Mouse (Mus musculus) cerebellum, adult 8-10 months (tissue): ENCODE data around the gene Pnp.
"Not testable (repeated sequence)": the region's sequence is repeated elsewhere in the genome, so short reads cannot be mapped to it uniquely, and the experiment has no call there.

Experiments
- DNase-seq: peaks from one replicate; pipeline ENCODE4 v3.0.0; 2022

Gene Pnp

DNA sequence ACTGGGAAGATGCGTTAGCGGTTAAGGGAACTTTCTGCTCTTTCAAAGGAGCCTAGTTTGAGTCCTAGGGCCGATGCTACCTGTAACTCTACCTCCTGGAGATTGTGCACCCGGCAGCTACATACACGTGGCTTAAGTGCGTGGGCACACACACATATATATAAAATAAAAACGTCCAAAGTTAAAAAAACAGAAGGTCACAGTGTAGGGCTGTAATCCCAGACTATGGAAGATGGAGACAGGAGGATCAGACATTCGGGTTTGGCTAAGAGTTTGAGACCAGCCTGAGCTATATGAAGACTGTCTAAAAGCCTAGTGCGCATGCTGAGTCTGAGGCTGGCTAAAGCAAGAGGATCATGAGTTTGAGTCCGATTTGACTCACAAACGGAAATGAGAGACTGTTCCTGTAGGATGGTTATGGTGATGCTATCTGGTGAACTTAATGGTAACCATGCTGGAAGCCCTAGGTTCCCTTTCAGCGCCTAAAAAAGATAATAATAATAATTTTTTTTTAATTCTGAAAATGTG lies 675 bp downstream of the Pnp start:
- DNase-seq = no peak

DNA sequence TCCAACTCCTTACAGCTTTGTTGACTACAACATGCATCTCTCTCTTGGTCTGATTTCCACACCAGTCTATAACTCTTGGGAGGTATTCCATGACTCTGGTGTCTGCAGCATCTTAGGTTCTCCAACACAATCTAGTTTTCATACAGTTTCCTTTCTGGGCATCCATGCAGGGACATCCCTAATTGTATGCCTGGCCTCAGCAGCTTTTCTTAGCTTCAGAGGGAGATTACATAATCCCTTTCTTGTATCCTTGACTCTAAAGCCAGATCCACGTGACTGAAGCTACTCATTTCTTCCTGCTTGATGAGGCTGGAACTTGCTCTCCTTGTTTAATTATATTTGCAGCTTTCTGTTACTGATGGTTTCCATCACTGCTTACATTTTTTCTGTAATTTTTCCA lies 5.8 kb downstream of the Pnp start:
- no peak for DNase-seq

DNA sequence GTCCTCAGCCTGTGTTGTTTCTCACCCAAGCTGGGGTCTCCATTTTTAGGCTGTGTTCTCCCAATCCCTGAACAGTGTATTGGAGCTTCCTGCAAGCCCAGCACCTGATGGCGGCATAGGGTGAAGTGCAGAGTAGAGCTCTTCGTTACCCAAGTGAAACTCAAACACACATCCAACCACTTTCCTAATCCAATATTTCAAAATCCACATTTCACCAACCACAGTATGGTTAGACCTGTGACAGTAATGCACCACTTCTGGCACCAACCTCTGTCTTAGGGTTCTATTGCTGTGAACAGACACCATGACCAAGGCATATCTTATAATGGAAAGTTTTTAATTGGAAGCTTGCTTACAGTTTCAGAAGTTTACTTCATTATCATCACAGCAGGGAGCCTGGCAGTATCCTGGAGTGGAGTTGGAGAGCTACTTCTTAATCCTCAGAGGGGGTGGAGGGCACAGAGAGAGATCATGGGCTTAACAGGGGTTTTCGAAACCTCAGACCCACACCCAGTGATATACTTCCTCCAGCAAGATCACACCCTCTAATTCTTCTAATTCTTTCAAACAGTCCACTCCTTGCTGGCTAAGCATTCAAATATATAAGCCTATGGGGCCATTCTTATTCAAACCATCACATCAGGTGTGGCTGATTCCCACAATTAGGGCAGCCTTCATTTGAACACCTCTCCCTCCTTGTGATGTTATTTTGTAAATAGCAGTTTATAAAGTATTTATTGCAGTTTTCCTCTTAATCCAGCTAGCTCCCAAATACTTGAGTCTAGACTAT lies 7.4 kb downstream of the Pnp start:
- no peak for DNase-seq

DNA sequence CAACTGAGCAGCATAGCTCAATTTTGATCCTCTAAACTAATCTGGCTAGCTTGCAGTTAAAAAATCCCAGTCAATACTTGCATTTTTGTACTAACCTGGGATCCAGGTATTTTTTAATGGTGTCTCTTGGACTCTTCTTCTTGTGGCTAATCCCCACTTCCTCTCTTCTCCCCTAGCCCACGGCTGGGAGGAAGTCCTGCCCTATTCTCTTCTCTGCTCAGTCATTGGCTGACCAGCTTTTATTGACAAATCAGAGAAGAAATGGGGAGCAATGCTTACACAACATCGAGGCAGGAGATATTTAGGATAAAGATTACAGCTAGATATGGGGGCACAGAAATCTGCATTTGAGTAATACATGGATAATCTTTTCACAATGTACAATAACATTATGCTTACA lies 8.1 kb downstream of the Pnp start:
- DNase-seq = no peak

DNA sequence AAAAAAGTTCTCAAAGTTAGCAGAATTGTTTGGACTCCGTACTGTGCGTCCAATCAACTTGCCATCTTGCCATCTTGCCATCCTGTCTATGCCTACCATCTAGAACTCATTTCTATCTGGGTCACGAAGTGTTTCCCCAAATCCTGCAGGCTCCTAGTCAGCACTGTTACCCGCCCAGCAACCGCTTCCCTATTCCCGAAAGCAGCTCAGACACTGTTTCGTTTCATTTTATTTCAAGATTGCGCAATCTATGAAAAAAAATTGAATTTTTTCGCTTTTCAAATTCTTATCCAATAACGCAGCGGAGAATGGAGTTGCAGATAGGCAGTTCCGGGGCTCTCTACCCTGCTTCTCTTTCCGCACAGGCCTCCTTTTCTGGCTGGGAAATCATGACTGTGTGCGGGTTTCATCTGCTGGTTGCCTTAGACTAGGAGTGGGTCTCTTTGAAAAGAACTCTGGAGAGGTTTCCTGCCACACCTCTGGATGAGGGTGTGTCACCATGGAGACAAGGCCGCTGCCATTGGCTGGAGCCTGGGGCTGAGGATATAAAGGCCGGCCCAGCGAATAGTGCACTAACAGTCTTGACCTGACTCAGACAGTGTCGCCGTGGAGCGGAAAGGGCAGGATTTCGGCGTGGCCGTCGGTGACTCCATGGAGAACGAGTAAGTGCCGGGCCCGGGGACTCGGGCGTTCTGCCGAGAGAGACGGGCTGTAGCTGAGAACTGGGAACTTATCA lies 13.2 kb downstream of the Pnp start, which contains the start of gene Gm49342:
Gene Gm49342 (plus strand): TSS at position 586 of the 736 bp plus-strand sequence.
- peak; percentile 93 for DNase-seq

DNA sequence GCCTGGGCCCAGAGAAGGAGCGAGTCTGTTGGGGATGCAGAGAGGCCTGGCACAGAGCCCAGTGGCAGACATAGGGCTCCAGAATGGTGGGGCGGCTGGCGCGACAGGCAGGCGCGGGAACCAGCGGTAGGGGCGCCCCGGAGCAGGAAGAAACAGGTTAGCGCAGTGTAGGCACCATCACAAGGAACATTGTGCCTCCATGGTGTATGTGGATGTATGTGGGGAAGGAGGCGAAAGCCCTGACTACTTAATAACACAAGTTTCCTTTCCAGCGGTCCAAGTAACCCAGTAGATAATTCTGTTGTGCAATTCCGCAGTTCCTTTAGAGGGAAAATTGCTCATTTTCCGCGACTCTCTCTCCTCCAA lies 13.8 kb downstream of the Pnp start:
- not testable (repeated sequence) for DNase-seq

DNA sequence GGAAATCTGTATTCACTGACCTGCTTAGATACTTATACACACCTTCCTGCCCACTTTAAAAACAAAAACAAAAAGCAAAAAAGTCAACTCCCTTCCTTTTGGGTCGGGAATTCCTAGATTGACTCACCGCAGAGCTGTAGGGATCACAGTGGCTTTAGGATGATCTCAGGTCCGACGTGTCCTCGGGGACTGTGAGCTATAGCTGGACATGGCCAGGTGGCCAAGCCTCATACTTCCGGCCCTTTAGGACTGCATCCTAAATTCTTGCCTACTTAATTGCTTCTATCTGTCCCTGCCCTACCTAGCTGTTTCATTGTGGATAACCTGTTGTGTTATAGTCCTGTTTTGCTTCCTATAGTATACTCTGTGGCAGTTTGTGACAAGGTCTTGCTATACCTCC lies 14.2 kb downstream of the Pnp start:
- DNase-seq = not testable (repeated sequence)

DNA sequence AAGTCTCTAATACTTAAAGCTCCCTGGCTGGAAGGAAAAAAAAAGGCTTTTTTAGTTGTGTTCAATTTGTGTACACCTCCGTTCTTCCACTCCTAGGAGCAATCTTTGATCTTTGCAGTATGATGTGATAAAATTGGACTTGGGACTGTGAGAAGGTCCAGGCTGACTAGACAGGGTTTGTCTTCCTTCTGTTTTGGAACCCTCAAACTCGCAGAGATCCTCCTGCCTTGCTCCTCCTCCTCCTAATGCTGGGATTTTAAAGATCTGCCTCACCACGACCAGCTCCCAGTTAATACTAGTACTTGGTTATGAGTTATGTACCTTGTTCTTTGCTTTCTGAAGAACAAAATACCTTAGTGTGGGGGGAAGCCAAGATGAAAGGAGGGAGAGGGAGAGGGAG lies 14.6 kb downstream of the Pnp start:
- DNase-seq = not testable (repeated sequence)

DNA sequence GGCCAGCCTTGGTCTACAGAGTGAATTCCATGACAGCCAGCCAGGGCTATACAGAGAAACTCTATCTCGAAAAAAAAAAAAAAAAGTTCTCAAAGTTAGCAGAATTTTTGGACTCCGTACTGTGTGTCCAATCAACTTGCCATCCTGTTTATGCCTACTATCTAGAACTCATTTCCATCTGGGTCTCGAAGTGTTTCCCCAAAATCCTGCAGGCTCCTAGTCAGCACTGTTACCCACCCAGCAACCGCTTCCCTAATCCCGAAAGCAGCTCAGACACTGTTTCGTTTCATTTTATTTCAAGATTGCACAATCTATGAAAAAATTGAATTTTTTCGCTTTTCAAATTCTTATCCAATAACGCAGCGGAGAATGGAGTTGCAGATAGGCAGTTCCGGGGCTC lies 24.6 kb downstream of the Pnp start:
- DNase-seq = no peak

DNA sequence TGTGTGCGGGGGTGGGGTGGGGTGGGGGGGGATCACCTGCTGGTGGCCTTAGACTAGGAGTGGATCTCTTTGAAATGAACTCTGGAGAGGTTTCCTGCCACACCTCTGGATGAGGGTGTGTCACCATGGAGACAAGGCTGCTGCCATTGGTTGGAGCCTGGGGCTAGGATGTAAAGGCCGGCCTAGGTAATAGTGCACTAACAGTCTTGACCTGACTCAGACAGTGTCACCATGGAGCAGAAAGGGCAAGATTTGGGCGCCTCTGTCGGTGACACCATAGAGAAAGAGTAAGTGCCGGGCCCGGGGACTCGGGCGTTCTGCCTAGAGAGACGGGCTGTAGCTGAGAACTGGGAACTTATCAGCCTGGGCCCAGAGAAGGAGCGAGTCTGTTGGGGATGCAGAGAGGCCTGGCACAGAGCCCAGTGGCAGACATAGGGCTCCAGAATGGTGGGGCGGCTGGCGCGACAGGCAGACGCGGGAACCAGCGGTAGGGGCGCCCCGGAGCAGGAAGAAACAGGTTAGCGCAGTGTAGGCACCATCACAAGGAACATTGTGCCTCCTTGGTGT lies 25.1 kb downstream of the Pnp start, which contains the start of gene Pnp2:
Gene Pnp2 (plus strand): TSS at position 51 of the 567 bp plus-strand sequence.
- peak; percentile 51 for DNase-seq

DNA sequence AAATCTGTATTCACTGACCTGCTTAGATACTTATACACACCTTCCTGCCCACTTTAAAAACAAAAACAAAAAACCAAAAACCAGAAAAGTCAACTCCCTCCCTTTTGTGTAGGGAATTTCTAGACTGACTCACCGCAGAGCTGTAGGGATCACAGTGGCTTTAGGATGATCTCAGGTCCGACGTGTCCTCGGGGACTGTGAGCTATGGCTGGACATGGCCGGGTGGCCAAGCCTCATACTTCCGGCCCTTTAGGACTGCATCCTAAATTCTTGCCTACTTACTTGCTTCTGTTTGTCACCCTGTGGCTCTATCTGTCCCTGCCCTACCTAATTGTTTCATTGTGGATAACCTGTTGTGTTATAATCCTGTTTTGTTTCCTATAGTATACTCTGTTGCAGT lies 25.8 kb downstream of the Pnp start:
- DNase-seq = not testable (repeated sequence)

DNA sequence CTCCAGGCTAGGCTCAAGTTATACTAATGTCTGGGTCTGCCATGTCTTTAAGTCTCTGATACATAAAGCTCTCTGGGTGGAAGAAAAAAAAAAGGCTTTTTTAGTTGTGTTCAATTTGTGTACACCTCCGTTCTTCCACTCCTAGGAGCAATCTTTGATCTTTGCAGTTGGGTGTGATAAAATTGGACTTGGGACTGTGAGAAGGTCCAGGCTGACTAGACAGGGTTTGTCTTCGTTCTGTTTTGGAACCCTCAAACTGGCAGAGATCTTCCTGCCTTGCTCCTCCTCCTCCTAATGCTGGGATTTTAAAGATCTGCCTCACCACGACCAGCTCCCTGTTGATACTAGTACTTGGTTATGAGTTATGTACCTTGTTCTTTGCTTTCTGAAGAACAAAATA lies 26.3 kb downstream of the Pnp start:
- DNase-seq = not testable (repeated sequence)

DNA sequence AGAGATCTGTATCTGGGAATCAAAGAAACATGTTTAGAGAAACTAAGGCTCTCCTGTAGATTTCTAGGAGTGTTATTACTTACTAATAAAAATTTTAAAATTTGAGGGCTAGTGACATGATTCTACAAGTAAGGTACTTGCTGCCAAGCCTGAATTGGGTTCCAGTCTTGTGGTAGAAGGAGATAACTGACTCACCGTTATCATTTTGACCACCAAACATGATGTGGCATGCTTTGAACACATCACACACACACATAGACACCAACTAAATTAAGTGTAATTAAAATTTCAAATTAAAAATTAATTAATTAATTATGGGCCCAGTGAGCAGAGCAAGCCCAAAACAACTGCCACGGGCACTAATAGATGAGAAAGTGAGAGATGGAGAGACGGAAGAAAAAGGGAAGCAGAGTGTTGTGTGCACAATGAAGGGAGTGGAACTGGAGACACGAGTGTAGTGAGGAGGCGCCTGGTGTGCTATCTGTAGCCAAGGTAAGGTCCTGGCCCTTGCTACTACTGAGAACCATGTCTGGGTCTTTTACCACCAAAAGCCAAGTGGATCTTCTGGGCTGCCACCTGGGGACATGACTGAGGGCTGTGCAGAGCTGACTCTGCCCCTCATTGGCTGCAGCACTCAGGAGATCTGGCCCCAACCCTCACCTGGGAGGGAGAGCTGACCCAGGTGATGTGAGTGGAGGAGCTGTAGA lies 27.6 kb downstream of the Pnp start:
- DNase-seq = not testable (repeated sequence)

DNA sequence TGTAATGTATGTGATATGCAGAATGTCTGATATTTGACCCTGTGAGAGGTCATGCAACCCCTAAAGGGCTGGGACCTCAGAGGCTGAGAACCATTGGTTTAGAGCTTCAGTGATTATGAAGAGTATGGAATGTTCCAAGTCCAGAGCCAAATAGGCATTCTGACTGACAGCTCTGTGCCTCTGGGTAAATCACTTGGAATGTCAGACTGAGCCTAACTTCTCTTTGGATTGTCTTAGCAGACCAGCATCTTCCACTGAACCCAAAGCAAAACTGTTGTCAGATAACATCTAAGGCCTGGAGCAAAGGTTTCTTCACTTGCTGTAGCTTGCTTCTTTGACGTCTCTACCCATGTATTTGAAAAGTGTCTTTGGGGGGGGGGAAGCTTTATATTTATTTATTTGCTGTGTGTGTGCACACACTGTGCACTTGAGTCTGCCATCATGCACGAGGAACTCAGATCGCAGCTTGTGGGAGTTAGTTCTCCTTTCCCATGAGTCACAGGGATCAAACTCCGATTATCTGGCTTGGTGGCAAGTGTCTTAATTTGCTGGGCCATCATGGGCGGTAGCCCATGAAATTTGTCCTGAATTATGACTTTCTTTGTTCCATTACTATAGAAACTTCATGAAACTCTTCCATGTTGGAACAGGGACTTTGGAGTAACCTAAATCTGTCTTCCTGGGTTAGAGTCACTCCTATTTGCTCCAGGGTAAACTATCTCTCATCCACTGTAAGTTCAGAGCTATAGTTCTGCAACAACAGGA lies 37.5 kb downstream of the Pnp start:
- no peak for DNase-seq

DNA sequence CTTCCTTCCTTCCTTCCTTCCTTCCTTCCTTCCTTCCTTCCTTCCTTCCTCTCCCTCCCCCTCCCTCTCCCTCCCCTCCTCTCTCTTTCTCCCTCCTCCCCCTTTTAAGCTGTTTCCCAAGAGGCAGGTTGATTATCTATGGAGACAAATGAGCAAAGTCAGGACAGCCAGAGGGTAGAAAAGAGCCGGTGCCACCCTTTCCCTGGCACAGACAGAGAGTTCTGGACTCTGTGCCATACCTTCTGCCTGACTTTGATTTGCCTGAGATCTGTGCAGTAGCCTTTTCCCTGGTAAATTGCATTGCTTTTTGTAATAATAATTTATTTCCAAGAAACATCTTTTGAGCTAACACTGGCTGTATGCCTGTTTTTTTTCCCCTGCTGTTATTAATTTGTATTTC lies 38.2 kb downstream of the Pnp start:
- DNase-seq = no peak

DNA sequence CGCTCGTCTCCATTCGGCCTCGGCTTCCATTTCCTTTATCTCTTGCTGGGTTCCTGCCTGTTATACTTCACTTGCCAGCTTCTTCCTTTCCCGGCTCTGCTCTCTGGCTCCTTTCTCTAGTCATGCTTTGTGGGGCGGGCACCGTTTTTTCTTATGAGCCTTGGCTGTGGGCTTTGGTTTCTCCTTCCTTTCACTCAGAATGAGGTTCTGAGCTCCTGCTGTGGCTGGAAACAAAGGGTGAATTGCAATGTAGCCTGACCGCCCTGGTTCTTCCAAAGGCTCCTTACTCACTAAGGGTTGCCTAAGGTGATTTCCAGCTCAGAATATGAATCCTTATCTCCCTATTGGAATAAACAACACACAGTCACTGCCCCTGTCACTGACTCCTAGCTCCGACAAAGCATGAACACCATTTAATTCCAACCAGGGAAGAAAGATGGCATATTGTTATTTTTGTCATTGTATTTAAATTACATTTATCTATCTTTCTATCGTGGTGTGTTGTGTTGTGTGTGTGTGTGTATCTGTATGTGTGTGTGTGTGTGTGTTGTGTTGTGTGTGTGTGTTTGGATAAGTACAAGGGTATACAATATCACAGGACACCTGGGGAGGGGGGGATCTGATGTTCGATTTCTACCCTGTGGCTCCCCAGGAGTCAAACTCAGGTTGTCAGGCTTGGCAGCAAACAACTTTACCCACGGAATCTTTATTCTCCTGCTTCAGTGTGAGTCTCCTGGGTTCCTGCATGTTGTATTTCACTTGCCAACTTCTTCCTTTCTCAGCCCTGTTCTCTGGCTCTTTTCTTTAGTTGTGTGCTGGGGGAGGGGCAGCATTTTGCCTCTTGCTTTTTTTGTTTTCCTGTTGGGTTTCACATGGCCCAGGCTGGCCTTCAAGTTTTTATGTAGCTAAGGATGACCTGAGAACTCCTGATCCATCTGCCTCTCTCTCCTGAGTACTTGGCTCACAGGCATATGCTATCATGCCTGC lies 39.0 kb downstream of the Pnp start:
- peak; percentile 22 for DNase-seq

DNA sequence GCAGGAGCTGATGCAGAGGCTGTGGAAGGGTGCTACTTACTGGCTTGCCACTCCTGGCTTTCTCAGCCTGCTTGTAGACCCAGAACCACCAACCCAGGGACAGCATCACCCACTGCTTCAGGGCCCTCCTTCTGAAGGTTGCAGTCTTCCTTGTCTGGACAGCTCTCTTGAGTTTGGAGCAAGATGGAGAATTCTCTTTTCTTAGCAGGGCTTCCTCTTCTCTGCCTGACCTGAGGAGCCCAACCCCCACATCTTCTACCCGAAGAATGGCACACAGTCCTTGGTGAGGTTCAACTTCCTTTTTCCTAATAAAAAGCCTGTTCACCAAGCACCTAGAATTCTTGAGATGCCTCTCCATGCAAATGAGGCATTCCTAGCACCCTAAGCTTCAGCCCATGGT lies 39.9 kb downstream of the Pnp start:
- no peak for DNase-seq

DNA sequence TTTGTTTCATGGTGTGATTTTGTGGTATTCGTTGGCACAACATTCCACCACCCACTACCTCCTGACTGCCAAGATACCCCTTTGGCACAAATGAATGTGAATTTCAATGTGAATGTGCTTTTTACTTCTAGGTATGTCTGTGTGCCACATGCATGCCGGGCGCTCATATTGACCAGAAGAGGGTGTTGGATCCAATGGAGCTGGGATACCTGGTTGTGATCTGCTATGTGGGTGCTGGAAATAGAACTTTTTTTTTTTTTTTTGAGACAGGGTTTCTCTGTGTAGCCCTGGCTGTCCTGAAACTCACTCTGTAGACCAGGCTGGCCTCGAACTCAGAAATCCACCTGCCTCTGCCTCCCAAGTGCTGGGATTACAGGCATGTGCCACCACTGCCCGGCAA lies 42.2 kb downstream of the Pnp start:
- not testable (repeated sequence) for DNase-seq

DNA sequence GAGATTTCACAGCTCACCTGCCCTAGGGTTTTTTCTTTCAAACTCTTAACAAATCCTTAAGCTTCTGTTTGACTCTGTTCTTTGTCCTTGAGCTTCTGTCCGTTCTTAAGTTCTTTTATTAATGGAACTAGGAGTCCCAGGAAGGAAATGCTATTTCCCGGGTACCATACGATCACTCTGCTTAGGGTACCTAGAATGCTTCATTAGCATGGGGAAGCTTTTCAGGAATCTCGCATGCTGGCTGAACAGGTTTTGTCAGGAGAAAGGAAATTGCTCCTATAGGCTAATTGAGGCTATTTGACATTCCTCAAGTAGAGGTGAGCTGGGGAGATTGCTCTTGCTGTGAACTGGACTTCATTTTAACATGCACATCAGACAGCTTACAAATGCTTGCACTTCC lies 42.8 kb downstream of the Pnp start:
- DNase-seq = no peak

DNA sequence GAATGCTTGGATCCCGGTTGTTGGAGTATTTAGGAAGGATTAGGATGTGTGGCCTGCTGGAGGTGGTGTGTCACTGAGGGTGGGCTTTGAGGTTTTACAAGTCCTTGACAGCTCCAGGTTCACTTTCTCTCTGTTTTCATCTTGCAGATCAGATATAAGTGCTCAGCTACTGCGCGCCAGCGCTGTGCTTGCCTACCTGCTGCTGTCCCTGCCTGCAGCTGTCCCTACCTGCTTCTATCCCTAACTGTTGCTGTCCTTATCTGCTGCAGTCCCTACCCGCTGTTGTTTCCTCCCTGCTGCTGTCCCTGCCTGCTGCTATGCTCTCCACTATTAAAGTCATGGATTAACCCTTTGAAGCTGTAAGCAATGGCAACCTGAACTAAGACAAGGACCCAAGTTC lies 44.1 kb downstream of the Pnp start:
- no peak for DNase-seq

DNA sequence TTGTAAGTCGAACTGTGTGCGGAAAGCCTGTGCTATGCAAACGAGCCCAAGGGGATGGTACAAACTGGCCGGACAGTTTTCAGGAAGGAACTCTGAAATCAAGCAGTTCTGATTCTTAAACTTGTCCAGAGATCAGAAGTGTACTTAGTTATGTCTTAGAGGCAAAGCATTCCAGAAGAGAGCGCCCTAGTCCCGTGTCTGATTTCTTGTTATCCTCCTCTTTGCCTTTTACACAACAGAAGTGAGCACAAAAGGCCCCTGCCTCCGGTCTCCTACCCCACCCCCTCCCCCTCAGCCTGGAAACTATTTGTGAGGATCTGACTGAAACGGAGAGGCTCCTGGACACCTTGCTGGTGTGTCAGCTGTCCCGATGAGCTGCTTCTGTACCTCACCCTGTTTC lies 45.8 kb downstream of the Pnp start:
- DNase-seq = no peak
